Mouse (Mus musculus) ES-Bruce4 (cell line): Measurements from ENCODE around the gene Anxa3. TPM values are rescaled to one million over a fixed set of nuclear protein-coding genes. Genes with fewer than 3 reads are reported as not detected.

Source experiments
- H3K27ac ChIP-seq: 2 replicates; pipeline ENCODE4 v1.5.1; 2012; ENCODE audit warnings: low read length, inconsistent platforms; ENCODE audit not compliant: insufficient read depth
- H3K27me3 ChIP-seq: 2 replicates; pipeline ENCODE4 v1.6.1; 2012; ENCODE audit warnings: mild to moderate bottlenecking, low read length, inconsistent platforms; ENCODE audit not compliant: control insufficient read depth, poor library complexity, insufficient read depth, severe bottlenecking
- H3K36me3 ChIP-seq: 2 replicates; pipeline ENCODE4 v1.6.1; 2012; ENCODE audit warnings: inconsistent platforms, mild to moderate bottlenecking, low read length, moderate library complexity; ENCODE audit not compliant: control insufficient read depth, poor library complexity, insufficient read depth, severe bottlenecking
- H3K4me1 ChIP-seq: one replicate; pipeline ENCODE4 v1.8.1; 2011; ENCODE audit warnings: low read length; ENCODE audit not compliant: control insufficient read depth, insufficient read depth
- H3K4me3 ChIP-seq: 2 replicates; pipeline ENCODE4 v1.5.1; 2011; ENCODE audit warnings: low read depth, mild to moderate bottlenecking, low read length
- H3K9ac ChIP-seq: 2 replicates; pipeline ENCODE4 v1.6.1; 2012; ENCODE audit warnings: low read depth, mild to moderate bottlenecking, inconsistent platforms; ENCODE audit not compliant: poor library complexity, severe bottlenecking
- H3K9me3 ChIP-seq: replicated peaks from 2 replicates; pipeline ENCODE4 v1.6.1; 2012; ENCODE audit warnings: mild to moderate bottlenecking, low read length, inconsistent platforms; ENCODE audit not compliant: control insufficient read depth, poor library complexity, insufficient read depth, severe bottlenecking
- CTCF ChIP-seq: IDR thresholded peaks from one replicate; pipeline ENCODE4 v1.8.1; 2011; ENCODE audit warnings: low read depth, low read length
- EP300 ChIP-seq: IDR thresholded peaks from 2 replicates; pipeline ENCODE4 v1.6.1; 2011; ENCODE audit warnings: low read depth, low read length; ENCODE audit not compliant: insufficient read depth
- POLR2A ChIP-seq: IDR thresholded peaks from one replicate; pipeline ENCODE4 v1.8.1; 2011; ENCODE audit warnings: low read length; ENCODE audit not compliant: insufficient read depth
- polyA plus RNA-seq: library from polyadenylated mRNA; stranded (reverse); fragments of >200 nt; gene quantifications from 2 replicates; pipeline ENCODE4 v1.2.4, GENCODE M21; 2011; ENCODE audit warnings: low read depth; ENCODE audit not compliant: missing spikeins, insufficient read depth, insufficient read length

Gene Anxa3
- polyA plus RNA-seq, 1 experiment = 117 TPM

GRCm38 (mm10) chr5:96810620-96811019, 17.5 kb downstream of the Anxa3 start:
- Histone ChIP-seq H3K27ac (no peak overlapping the region), H3K27me3 (no peaks in the 10 kb centered on the region), H3K4me3 (no peak overlapping the region), H3K9ac (no peak overlapping the region), H3K4me1 (no peaks in the 10 kb centered on the region), H3K9me3 (no peaks in the 10 kb centered on the region), H3K36me3 (no peaks in the 10 kb centered on the region)
- no peak for TF ChIP-seq CTCF
- no peak for TF ChIP-seq POLR2A
- TF ChIP-seq EP300 = no peak

GRCm38 (mm10) chr5:96824769-96825327, 31.7 kb downstream of the Anxa3 start:
- H3K36me3 ChIP-seq = no peaks in the 10 kb centered on the region
- no peak overlapping the region for H3K27ac ChIP-seq
- no peaks in the 10 kb centered on the region for H3K4me1 ChIP-seq
- H3K9ac ChIP-seq = no peak overlapping the region
- no peak overlapping the region for H3K4me3 ChIP-seq
- no peaks in the 10 kb centered on the region for H3K9me3 ChIP-seq
- TF ChIP-seq POLR2A (no peak), EP300 (no peak), CTCF (no peak)
- H3K27me3 ChIP-seq = no peaks in the 10 kb centered on the region

DNA sequence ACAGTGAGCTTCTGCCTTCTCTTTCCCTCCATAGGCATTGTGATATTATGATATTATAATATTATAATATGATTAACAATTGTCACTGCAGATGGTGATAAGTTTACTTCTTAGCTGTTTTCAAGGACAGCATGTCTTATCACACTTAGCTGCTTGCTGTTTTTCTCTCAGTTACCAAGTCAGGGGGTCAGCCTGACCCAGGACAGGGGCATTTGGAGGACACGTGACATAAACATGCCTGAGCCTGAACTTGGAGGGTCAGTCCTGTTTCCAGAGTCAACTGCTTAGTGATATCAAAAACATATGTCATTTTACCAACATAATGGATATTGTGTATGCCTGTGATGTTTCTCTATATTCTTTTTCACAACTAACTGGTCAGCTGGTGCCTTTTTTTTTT, 34.0 kb downstream of the Anxa3 start:
- H3K4me3 ChIP-seq = no peak overlapping the region
- H3K27ac ChIP-seq = no peak overlapping the region
- no peaks in the 10 kb centered on the region for H3K27me3 ChIP-seq
- no peak overlapping the region for H3K9ac ChIP-seq
- H3K36me3 ChIP-seq = no peaks in the 10 kb centered on the region
- H3K4me1 ChIP-seq = no peaks in the 10 kb centered on the region
- TF ChIP-seq CTCF = no peak
- TF ChIP-seq EP300 = no peak
- TF ChIP-seq POLR2A = no peak
- H3K9me3 ChIP-seq = no peaks in the 10 kb centered on the region

DNA sequence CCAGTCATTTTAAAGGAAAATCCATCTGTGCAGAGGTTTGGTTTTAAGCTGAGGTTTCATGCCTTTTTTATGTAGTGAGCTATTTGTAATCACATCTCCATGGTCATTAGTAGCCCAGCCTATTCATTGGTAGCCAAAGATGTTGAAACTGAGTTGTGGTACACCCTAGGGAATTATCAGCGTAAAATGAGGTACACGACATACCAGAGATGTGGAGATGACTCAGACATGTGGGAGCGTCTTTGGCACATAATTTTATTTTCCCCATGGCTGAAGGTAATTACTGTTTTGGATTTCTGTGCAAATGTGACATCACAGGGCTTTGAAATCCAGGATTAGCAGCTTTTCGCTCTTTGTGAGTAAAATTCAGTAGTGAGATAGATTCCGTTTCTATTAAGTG, 41.2 kb downstream of the Anxa3 start:
- Histone ChIP-seq H3K9me3 (peaks cover 2% of the 10 kb centered on the region; the same call in 1 of the 2 replicates), H3K27ac (no peak overlapping the region), H3K4me1 (no peaks in the 10 kb centered on the region), H3K27me3 (no peaks in the 10 kb centered on the region), H3K4me3 (no peak overlapping the region), H3K36me3 (no peaks in the 10 kb centered on the region), H3K9ac (no peak overlapping the region)
- TF ChIP-seq CTCF (no peak), EP300 (no peak), POLR2A (no peak)

DNA sequence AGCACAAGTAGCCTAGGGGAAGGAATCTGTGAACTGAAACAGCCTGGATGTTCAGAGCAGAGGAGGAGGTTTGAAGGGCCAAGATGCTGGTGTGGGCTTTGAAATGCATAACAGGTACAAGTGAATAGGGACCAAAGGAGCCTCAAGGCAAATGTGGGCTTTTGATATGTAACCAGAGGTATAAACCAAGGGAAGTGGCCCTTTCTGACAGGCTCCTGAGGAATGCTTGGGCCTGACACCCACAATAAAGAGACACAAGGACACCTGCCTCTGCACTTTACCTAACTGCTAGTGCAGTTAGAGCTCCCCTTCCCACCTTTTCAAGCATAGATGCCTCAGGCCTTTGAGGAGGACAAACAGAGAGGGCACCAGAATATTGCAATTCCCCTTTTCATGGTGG, 54.8 kb downstream of the Anxa3 start:
- no peak overlapping the region for H3K4me3 ChIP-seq
- H3K9me3 ChIP-seq = no peaks in the 10 kb centered on the region
- no peaks in the 10 kb centered on the region for H3K4me1 ChIP-seq
- no peak overlapping the region for H3K9ac ChIP-seq
- H3K27ac ChIP-seq = no peak overlapping the region
- no peaks in the 10 kb centered on the region for H3K27me3 ChIP-seq
- TF ChIP-seq CTCF = no peak
- TF ChIP-seq EP300 = peak; percentile 80
- H3K36me3 ChIP-seq = no peaks in the 10 kb centered on the region

GRCm38 (mm10) chr5:96848386-96848785, 55.2 kb downstream of the Anxa3 start:
- H3K36me3 ChIP-seq = no peaks in the 10 kb centered on the region
- TF ChIP-seq EP300 (no peak), POLR2A (no peak), CTCF (no peak)
- H3K4me3 ChIP-seq = no peak overlapping the region

More at GRCm38 (mm10) chr5:96848386-96848785, 55.2 kb downstream of the Anxa3 start:
- Histone ChIP-seq H3K9me3 (no peaks in the 10 kb centered on the region), H3K27me3 (no peaks in the 10 kb centered on the region), H3K4me1 (no peaks in the 10 kb centered on the region), H3K9ac (no peak overlapping the region), H3K27ac (no peak overlapping the region)
